Mouse (Mus musculus) heart, embryonic 11.5 days (tissue): ENCODE data around the gene Mcrs1. TPM values are rescaled to one million over a fixed set of nuclear protein-coding genes. Genes with fewer than 3 reads are reported as not detected.

Experiments
- ATAC-seq: fragments of 200-750 bp; cut with Nextera tagmentation; replicated peaks from 2 replicates; pipeline ENCODE4 v1.8.0; 2017; ENCODE audit warnings: moderate library complexity; ENCODE audit not compliant: insufficient number of reproducible peaks, low FRiP score, low TSS enrichment
- H3K27ac ChIP-seq: fragments of 300-500 bp; sonication (generic); 2 replicates; pipeline ENCODE4 v1.5.1; 2014; ENCODE audit warnings: mild to moderate bottlenecking, low read depth, low read length
- H3K27me3 ChIP-seq: fragments of 300-500 bp; sonication (generic); 2 replicates; pipeline ENCODE4 v1.6.1; 2014; ENCODE audit warnings: mild to moderate bottlenecking, low read length, mixed read lengths; ENCODE audit not compliant: control insufficient read depth, insufficient read depth
- H3K36me3 ChIP-seq: fragments of 300-500 bp; sonication (generic); 2 replicates; pipeline ENCODE4 v1.6.1; 2014; ENCODE audit warnings: mild to moderate bottlenecking, low read length, moderate library complexity, mixed read lengths; ENCODE audit not compliant: control insufficient read depth, insufficient read depth
- H3K4me1 ChIP-seq: fragments of 300-500 bp; sonication (generic); 2 replicates; pipeline ENCODE4 v1.6.1; 2014; ENCODE audit warnings: low read length; ENCODE audit not compliant: control insufficient read depth, insufficient read depth
- H3K4me2 ChIP-seq: fragments of 300-500 bp; sonication (generic); 2 replicates; pipeline ENCODE4 v1.6.1; 2014; ENCODE audit warnings: mild to moderate bottlenecking, moderate library complexity
- H3K4me3 ChIP-seq: fragments of 300-500 bp; sonication (generic); 2 replicates; pipeline ENCODE4 v1.5.1; 2014; ENCODE audit warnings: low read depth, low read length
- H3K9ac ChIP-seq: fragments of 300-500 bp; sonication (generic); 2 replicates; pipeline ENCODE4 v1.6.1; 2014; ENCODE audit warnings: mild to moderate bottlenecking, low read depth, low read length, moderate library complexity
- H3K9me3 ChIP-seq: fragments of 300-500 bp; sonication (generic); replicated peaks from 2 replicates; pipeline ENCODE4 v1.6.1; 2016; ENCODE audit warnings: low read length; ENCODE audit not compliant: control insufficient read depth
- WGBS: fragments of 180-500 bp; shearing (Covaris S2); extraction: QIAGEN DNeasy Blood & Tissue Kit; methylation state at CpG from one replicate; pipeline ENCODE4 v1.1.7; 2014; ENCODE audit not compliant: insufficient replicate concordance; 5-methylcytosine and 5-hydroxymethylcytosine counted together
- polyA plus RNA-seq: library from polyadenylated mRNA; unstranded; fragments of >200 nt; fragmentation: Nextera tagmentation; extraction: Ambion mirVana; gene quantifications from 2 replicates; pipeline ENCODE4 v1.2.1, GENCODE M21; 2014

Gene Mcrs1
- 154 and 162 TPM in 2 replicates for polyA plus RNA-seq

DNA sequence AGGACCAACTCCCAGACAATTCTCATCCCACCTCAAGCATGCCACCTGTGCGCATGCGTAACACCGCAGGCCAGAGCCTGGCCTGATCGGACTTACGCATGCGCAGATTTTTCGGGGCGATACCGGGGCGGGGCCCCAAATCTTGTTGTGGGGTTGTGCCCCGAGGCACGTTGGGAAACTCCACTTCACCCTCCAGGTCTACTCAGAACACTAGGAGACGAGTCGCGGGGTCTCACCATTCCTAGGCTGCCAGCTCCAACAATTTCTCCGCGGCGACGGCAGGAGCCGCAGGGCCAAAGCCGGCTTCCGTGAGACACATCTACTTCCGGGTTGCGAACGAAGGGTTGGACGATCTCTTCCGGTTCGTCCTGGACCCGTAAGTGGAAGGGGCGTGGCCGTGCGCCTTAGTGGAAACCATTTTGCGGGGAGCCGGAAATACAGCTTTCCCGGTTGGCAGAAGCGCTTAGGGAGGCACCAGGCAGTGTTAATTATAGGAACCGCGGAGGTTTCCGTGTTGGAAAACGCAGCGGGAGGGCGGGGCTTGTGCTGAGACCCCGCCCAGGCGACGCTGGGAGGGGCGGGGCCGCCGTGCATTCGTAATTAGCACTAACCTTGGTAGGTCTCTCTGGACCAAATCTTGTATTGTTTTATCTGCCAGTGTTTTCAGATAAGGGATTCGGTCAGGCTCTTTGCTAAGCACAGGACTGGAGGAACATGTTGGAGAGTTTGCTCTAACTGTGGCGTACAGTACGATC is at the start of gene Mcrs1:
Mcrs1 (minus strand) TSS at position 336 of the 755 bp plus-strand sequence.
- Histone ChIP-seq H3K27me3 (no peaks in the 10 kb centered on the region), H3K4me2 (peak within 1 kb of the TSS; percentile 93), H3K9ac (peak within 1 kb of the TSS; percentile 80), H3K9me3 (no peaks in the 10 kb centered on the region), H3K4me1 (peaks cover 42% of the 10 kb centered on the region), H3K36me3 (0 out of 2 replicates have a peak, but pooled peaks cover 3% of the 10 kb centered on the region), H3K4me3 (peak within 1 kb of the TSS; percentile 60), H3K27ac (peak within 1 kb of the TSS; percentile 99)
- under 1% methylated on average over 52 of the region's 52 CpGs for WGBS
- peak; percentile 84 for ATAC-seq

DNA sequence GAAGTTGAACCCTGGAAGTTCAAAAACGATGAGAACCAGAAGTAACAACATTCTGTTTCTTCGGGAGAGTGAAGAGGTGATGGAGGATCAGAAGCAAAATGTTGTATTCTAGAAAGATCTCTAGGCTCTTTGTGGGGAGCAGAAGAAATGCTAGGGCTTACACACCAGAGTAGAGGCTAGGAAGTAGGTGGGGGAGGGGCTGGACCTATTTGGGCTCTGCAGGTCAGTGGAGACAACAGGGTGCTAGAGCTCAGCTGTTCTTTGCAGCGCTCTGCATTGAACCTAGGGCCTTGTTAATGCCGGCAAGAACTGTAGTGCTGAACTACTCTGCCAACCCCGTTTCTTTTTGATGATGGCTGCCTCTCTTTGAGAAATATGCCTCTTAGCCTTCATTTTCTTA is 44.5 kb upstream of the Mcrs1 start:
- no peak for ATAC-seq
- Histone ChIP-seq H3K27me3 (no peaks in the 10 kb centered on the region), H3K36me3 (no peaks in the 10 kb centered on the region), H3K4me1 (0 out of 2 replicates have a peak, but pooled peaks cover 7% of the 10 kb centered on the region), H3K9ac (no peak overlapping the region), H3K4me3 (peak overlapping the region; percentile 60), H3K9me3 (no peaks in the 10 kb centered on the region), H3K27ac (no peak overlapping the region), H3K4me2 (peak overlapping the region; percentile 65)
- WGBS: 37% methylated on average over 5 of the region's 5 CpGs

DNA sequence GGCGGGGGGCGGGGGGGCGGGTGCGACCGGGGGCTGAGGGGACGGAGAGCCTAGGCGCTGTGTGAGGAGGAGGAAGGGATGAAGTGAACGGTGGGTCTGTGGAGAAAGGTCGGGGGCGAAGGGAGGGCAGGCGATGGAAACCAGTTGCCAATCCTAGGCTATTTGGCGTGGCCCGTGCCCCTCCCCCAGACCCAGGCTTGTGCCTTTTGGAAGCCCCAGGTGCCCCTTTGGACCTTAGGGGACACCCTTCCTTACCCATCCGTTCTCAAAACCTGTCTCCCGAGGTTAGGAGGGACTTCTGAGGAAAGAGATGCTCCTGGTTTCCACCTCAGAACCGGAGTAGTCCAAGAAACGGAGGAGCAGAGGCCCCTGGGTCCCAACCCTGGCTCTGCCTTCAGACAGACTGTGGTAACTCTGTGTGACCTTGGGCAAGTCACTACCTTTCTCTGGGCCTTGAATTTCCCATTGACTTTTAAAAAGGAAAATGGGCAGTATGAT is 43.8 kb upstream of the Mcrs1 start, which contains the start of gene Fam186b:
Fam186b (minus strand) TSS at position 405 of the 498 bp plus-strand sequence.
- peak within 1 kb of the TSS; percentile 60 for H3K4me3 ChIP-seq
- no peaks in the 10 kb centered on the region for H3K36me3 ChIP-seq
- 0% methylated on average over 15 of the region's 17 CpGs for WGBS
- peak within 1 kb of the TSS; percentile 74 for H3K27ac ChIP-seq
- no peaks in the 10 kb centered on the region for H3K9me3 ChIP-seq
- peak within 1 kb of the TSS; percentile 74 for H3K9ac ChIP-seq
- peak; percentile 40; the same call in 1 of the 2 replicates for ATAC-seq
- no peaks in the 10 kb centered on the region for H3K27me3 ChIP-seq
- H3K4me2 ChIP-seq: peak within 1 kb of the TSS; percentile 65
- 0 out of 2 replicates have a peak, but pooled peaks cover 7% of the 10 kb centered on the region for H3K4me1 ChIP-seq

DNA sequence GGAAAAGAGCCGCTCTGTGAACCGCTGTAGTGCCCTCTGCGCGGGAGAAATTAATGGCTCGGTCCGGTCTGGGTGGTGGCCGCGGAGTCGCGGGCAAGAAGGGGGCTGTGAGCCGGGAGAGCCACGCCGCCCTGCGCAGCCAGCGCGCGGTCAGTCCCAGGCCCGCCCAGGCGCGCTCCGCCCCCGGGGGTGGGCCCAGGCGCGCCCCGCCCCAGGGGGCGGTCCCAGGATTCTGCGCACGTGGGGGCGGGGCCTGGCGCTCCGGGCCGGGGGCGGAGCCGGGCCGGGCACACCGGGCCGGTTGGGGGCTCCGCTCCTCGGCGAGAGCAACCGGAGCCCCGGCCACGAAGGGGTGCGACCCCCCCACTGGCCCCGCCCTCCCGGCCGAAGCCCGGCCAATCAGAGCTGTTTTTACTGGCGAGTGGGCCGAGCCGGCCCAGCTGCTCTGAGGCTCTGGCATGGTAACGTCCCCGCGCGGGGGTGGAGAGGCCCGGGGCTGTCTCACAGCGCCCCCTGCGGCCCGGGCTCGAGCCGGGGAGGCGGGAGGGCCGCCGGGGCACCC is 43.1 kb upstream of the Mcrs1 start, which contains the start of gene Prpf40b:
Prpf40b (plus strand) TSS at position 275 of the 562 bp plus-strand sequence.
- peak; percentile 95 for ATAC-seq
- H3K27ac ChIP-seq: peak within 1 kb of the TSS; percentile 74
- peak within 1 kb of the TSS; percentile 65 for H3K4me2 ChIP-seq
- H3K9me3 ChIP-seq: no peaks in the 10 kb centered on the region
- H3K4me3 ChIP-seq: peak within 1 kb of the TSS; percentile 60
- no peaks in the 10 kb centered on the region for H3K36me3 ChIP-seq
- peak within 1 kb of the TSS; percentile 74 for H3K9ac ChIP-seq
- no peaks in the 10 kb centered on the region for H3K27me3 ChIP-seq
- under 1% methylated on average over 45 of the region's 64 CpGs for WGBS
- 0 out of 2 replicates have a peak, but pooled peaks cover 7% of the 10 kb centered on the region for H3K4me1 ChIP-seq

DNA sequence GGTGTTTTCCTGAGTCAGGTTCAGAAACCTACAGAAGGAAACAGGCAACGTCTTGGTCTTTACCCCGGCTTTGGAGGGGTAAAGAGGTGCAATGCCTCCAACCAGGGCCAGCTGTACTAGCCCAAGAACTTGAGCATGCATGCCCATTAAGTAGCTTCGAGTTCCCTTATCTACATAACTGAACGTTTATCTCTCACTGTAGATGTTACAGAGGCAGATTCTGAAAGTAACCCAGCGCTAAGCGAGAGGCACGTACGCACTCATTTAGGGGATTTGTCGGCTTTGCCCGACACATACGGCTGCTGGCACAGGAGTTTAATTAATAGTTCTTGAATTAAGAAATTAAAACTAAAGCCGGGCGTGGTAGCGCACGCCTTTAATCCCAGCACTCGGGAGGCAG is 42.5 kb upstream of the Mcrs1 start:
- Histone ChIP-seq H3K4me3 (peak overlapping the region; percentile 60), H3K9me3 (no peaks in the 10 kb centered on the region), H3K36me3 (no peaks in the 10 kb centered on the region), H3K27me3 (no peaks in the 10 kb centered on the region), H3K9ac (peak overlapping the region; percentile 40), H3K4me2 (peak overlapping the region; percentile 65), H3K4me1 (0 out of 2 replicates have a peak, but pooled peaks cover 7% of the 10 kb centered on the region), H3K27ac (no peak overlapping the region)
- ATAC-seq: no peak
- WGBS: 19% methylated on average over 16 of the region's 16 CpGs

DNA sequence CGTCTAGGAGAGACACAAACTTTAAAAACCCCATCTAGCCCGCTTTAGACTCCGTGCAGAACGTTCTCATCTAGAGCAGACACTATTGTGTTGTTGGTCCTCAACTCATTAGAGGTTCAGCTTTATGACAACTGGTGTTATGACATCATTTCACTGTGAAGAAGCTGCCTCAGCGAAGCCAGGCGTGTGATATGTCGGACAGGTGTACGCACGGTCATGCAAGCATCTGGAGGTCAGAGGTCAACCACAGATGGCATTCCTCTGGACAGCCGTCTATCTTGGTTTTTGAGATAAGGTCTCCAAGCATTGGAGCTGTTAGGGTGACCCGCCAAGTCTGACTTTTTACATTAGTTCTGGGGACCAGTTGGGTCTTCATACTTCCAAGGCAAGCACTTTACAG is 38.8 kb upstream of the Mcrs1 start:
- H3K27me3 ChIP-seq: no peaks in the 10 kb centered on the region
- WGBS: 69% methylated on average over 11 of the region's 11 CpGs
- ATAC-seq: no peak

DNA sequence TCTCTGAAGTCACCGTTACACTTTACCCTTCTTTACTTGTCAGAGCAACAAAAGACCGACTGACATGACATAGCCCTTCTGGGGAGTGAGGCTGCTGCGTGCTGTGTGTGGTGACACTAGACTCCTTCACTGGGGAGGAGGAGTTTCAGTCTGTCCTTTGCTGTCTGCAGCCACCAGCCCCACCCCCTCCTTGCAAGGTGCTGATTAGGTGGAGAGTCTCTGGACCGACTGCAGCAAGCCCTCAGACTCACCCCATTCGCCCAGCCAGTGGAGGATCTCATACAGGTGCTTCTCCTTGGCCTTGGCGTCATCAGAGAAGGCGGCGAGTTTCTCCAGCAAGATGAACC is 33.4 kb upstream of the Mcrs1 start:
- H3K4me1 ChIP-seq: peaks cover 5% of the 10 kb centered on the region; the same call in 1 of the 2 replicates
- 0 out of 2 replicates have a peak, but pooled peaks have one; percentile 35 for ATAC-seq
- no peak overlapping the region for H3K9ac ChIP-seq
- H3K36me3 ChIP-seq: no peaks in the 10 kb centered on the region
- no peaks in the 10 kb centered on the region for H3K9me3 ChIP-seq
- no peak overlapping the region for H3K4me3 ChIP-seq
- no peak overlapping the region; the same call in 1 of the 2 replicates for H3K4me2 ChIP-seq
- H3K27me3 ChIP-seq: no peaks in the 10 kb centered on the region; the same call in 1 of the 2 replicates
- WGBS: 27% methylated on average over 8 of the region's 8 CpGs
- H3K27ac ChIP-seq: no peak overlapping the region

More for the DNA sequence above, 38.8 kb upstream of the Mcrs1 start:
- Histone ChIP-seq H3K9me3 (no peaks in the 10 kb centered on the region), H3K4me2 (no peak overlapping the region), H3K36me3 (no peaks in the 10 kb centered on the region), H3K9ac (no peak overlapping the region), H3K4me1 (0 out of 2 replicates have a peak, but pooled peaks cover 3% of the 10 kb centered on the region), H3K4me3 (no peak overlapping the region), H3K27ac (no peak overlapping the region)

DNA sequence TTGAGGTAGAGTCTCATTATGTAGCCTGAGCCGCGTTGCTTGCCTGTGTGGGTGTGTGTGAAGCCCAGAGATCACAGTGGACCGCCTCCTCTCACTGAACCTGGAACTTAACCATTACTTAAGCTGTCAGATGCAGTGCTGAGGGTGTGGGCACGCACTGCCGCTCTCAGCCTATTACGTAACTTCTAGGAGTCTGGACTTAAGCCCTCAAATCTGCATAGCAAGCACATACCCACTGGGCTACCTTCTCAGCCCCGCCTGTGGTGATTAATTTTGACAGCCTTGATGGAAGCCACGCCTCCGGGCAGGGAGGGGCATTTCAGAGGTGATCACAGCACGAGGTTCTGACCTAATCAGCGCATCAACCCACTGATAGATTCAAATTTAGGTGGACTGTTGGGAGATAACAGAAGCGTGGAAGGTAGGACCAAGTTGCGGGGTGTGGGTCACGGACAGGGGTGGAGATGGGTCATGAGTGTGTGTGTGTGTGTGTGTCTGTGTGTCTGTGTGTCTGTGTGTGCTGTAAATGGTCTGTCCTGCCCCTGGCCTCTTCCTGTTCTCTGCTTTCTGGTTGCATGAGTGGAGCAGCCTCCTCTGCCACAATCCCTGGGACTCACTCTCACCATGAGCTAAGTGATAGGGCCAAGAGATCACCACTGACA is 32.9 kb upstream of the Mcrs1 start:
- no peak overlapping the region for H3K9ac ChIP-seq
- H3K4me2 ChIP-seq: peak overlapping the region; percentile 31; the same call in 1 of the 2 replicates
- no peak overlapping the region for H3K27ac ChIP-seq
- H3K36me3 ChIP-seq: no peaks in the 10 kb centered on the region
- H3K4me1 ChIP-seq: peaks cover 5% of the 10 kb centered on the region; the same call in 1 of the 2 replicates
- no peak for ATAC-seq
- peaks cover 4% of the 10 kb centered on the region for H3K27me3 ChIP-seq
- no peaks in the 10 kb centered on the region for H3K9me3 ChIP-seq
- 31% methylated on average over 14 of the region's 14 CpGs for WGBS
- no peak overlapping the region for H3K4me3 ChIP-seq
